Comparison of ENCODE assay signal across 10 mouse cellular contexts in the genomic region with DNA sequence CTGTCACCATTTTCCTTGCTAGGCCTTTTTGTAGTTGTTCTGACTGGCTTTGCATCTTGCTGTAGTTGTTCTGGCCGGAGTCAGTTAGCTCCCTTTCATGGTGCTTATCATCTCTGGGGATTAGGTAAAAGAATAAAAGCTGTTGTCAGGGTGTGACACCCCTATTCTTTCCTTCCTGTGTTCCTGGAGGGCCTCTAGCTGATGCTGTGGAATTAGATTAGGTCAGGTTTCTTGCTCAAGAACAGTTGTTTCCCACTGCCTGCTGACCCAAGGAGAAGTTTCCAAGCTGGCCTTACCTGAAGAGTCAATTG. TPM values are rescaled to one million over a fixed set of nuclear protein-coding genes. Genes with fewer than 3 reads are reported as not detected.
DNase-seq lines count a peak whose midpoint lies in the region; ATAC-seq and TF ChIP-seq lines count a peak whose summit lies in the region.
"Had no signal": no experiment of that assay in that cellular context is flagged by ENCODE, and none has a peak within 500 bp of the region (broad histone marks: within the 10 kb centered on the region; RNA-seq: fewer than 3 reads in every experiment).

No protein-coding gene starts in this region.

- H3K27me3 ChIP-seq in heart, embryonic 12.5 days (replicated peaks) = no peaks in the 10 kb centered on the region
- H3K27me3 ChIP-seq in ES-Bruce4 (ENCODE audit: control insufficient read depth, insufficient read depth, low read length, poor library complexity, severe bottlenecking) = no peaks in the 10 kb centered on the region
- no peaks in the 10 kb centered on the region for H3K27me3 ChIP-seq in embryonic facial prominence, embryonic 10.5 days (replicated peaks; ENCODE audit: low read depth, poor library complexity, severe bottlenecking)
- H3K27me3 ChIP-seq in liver, embryonic 16.5 days (ENCODE audit: control insufficient read depth, insufficient read depth, low read depth, low read length) = no peaks in the 10 kb centered on the region
- no peaks in the 10 kb centered on the region for H3K27me3 ChIP-seq in stomach, postnatal 0 days (ENCODE audit: control insufficient read depth, insufficient read depth, low read length)

- TF ChIP-seq POLR2A in ES-Bruce4 (IDR thresholded peaks at IDR 0.05; ENCODE audit: insufficient read depth, low read length) = no peak

- H3K27ac ChIP-seq in heart, embryonic 12.5 days (ENCODE audit: poor library complexity, severe bottlenecking) = peak overlapping the region; percentile 67
- H3K27ac ChIP-seq in ES-Bruce4 (ENCODE audit: insufficient read depth, low read length) = peak overlapping the region; percentile 52; the same call in 1 of the 2 replicates
- 0 out of 2 replicates have a peak overlapping the region, but pooled peaks have one; percentile 3 for H3K27ac ChIP-seq in embryonic facial prominence, embryonic 10.5 days (replicated peaks)
- peak overlapping the region; percentile 62 for H3K27ac ChIP-seq in liver, embryonic 16.5 days (ENCODE audit: low read length)
- H3K27ac ChIP-seq in stomach, postnatal 0 days (replicated peaks) = no peak overlapping the region
- H3K27ac ChIP-seq: kidney, postnatal 0 days had no signal

- intact Hi-C loops in heart, postnatal 36 days (cut with DNase I) = no loop called here

- H3K9me3 ChIP-seq in heart, embryonic 12.5 days (replicated peaks) = no peaks in the 10 kb centered on the region
- H3K9me3 ChIP-seq in ES-Bruce4 (replicated peaks; ENCODE audit: control insufficient read depth, insufficient read depth, low read length, poor library complexity, severe bottlenecking) = no peaks in the 10 kb centered on the region
- no peaks in the 10 kb centered on the region for H3K9me3 ChIP-seq in embryonic facial prominence, embryonic 10.5 days
- H3K9me3 ChIP-seq in liver, embryonic 16.5 days (replicated peaks; ENCODE audit: control insufficient read depth, low read length) = no peaks in the 10 kb centered on the region
- H3K9me3 ChIP-seq in stomach, postnatal 0 days (ENCODE audit: control insufficient read depth, low read length) = no peaks in the 10 kb centered on the region

- H3K4me1 ChIP-seq in heart, embryonic 12.5 days (replicated peaks) = peaks cover 61% of the 10 kb centered on the region
- peaks cover 6% of the 10 kb centered on the region for H3K4me1 ChIP-seq in ES-Bruce4 (ENCODE audit: control insufficient read depth, insufficient read depth, low read length)
- peaks cover 39% of the 10 kb centered on the region for H3K4me1 ChIP-seq in embryonic facial prominence, embryonic 10.5 days
- H3K4me1 ChIP-seq in liver, embryonic 16.5 days (ENCODE audit: control insufficient read depth, low read depth, low read length) = peaks cover 68% of the 10 kb centered on the region
- peaks cover 7% of the 10 kb centered on the region; the same call in 1 of the 2 replicates for H3K4me1 ChIP-seq in stomach, postnatal 0 days (replicated peaks; ENCODE audit: control insufficient read depth, insufficient read depth)

- WGBS in heart, embryonic 12.5 days = 29% methylated on average over 1 of the region's 1 CpGs
- WGBS in embryonic facial prominence, embryonic 10.5 days = 60% methylated on average over 1 of the region's 1 CpGs
- WGBS in liver, embryonic 16.5 days (ENCODE audit: insufficient replicate concordance) = 11% methylated on average over 1 of the region's 1 CpGs
- 61% methylated on average over 1 of the region's 1 CpGs for WGBS in stomach, postnatal 0 days

- no peak for TF ChIP-seq EP300 in ES-Bruce4 (IDR thresholded peaks at IDR 0.05; ENCODE audit: insufficient read depth, low read depth, low read length)
- TF ChIP-seq EP300 in stomach, postnatal 0 days (optimal IDR thresholded peaks at IDR 0.05) = no peak

- ATAC-seq in heart, embryonic 12.5 days (ENCODE audit: insufficient number of reproducible peaks, low FRiP score) = no peak
- ATAC-seq in liver, embryonic 16.5 days (ENCODE audit: low read depth) = no peak
- no peak for ATAC-seq in stomach, postnatal 0 days (ENCODE audit: low FRiP score, low TSS enrichment)

- no peaks in the 10 kb centered on the region for H3K36me3 ChIP-seq in heart, embryonic 12.5 days
- H3K36me3 ChIP-seq in ES-Bruce4 (ENCODE audit: control insufficient read depth, insufficient read depth, low read length, poor library complexity, severe bottlenecking) = no peaks in the 10 kb centered on the region; the same call in 1 of the 2 replicates
- H3K36me3 ChIP-seq in embryonic facial prominence, embryonic 10.5 days (replicated peaks) = no peaks in the 10 kb centered on the region
- H3K36me3 ChIP-seq in liver, embryonic 16.5 days (ENCODE audit: control insufficient read depth, insufficient read depth) = no peaks in the 10 kb centered on the region
- no peaks in the 10 kb centered on the region for H3K36me3 ChIP-seq in stomach, postnatal 0 days (ENCODE audit: control insufficient read depth, insufficient read depth, low read length)

- H3K4me3 ChIP-seq in heart, embryonic 12.5 days = no peak overlapping the region
- no peak overlapping the region for H3K4me3 ChIP-seq in ES-Bruce4 (ENCODE audit: low read depth, low read length)
- no peak overlapping the region for H3K4me3 ChIP-seq in embryonic facial prominence, embryonic 10.5 days
- H3K4me3 ChIP-seq in liver, embryonic 16.5 days (ENCODE audit: low read depth, low read length) = no peak overlapping the region
- no peak overlapping the region for H3K4me3 ChIP-seq in stomach, postnatal 0 days (ENCODE audit: low read depth, low read length)

- DNase-seq in heart, postnatal 36 days = no peak
- DNase-seq in embryonic facial prominence, embryonic 10.5 days (ENCODE audit: low spot score) = no peak
- no peak for DNase-seq in stomach, postnatal 0 days (ENCODE audit: low spot score)
- DNase-seq in embryo, embryonic 11 days = no peak
- DNase-seq: cerebellum, adult 18-20 months; thymus, adult 18-20 months had no signal

- TF ChIP-seq CTCF in ES-Bruce4 (IDR thresholded peaks at IDR 0.05; ENCODE audit: low read depth, low read length) = no peak
- TF ChIP-seq CTCF in stomach, postnatal 0 days (IDR thresholded peaks at IDR 0.05; ENCODE audit: low read depth) = no peak

- H3K4me2 ChIP-seq in heart, embryonic 12.5 days = peak overlapping the region; percentile 29; the same call in 1 of the 2 replicates
- peak overlapping the region; percentile 32 for H3K4me2 ChIP-seq in liver, embryonic 16.5 days (ENCODE audit: low read depth, low read length)
- H3K4me2 ChIP-seq in stomach, postnatal 0 days (replicated peaks; ENCODE audit: low read depth) = no peak overlapping the region

- H3K9ac ChIP-seq in heart, embryonic 12.5 days = no peak overlapping the region
- H3K9ac ChIP-seq in ES-Bruce4 (ENCODE audit: low read depth, poor library complexity, severe bottlenecking) = no peak overlapping the region
- 0 out of 2 replicates have a peak overlapping the region, but pooled peaks have one; percentile 14 for H3K9ac ChIP-seq in liver, embryonic 16.5 days (ENCODE audit: low read depth, low read length)
- no peak overlapping the region for H3K9ac ChIP-seq in stomach, postnatal 0 days (ENCODE audit: low read length)

RNA-seq across cellular contexts. Expression of a gene that starts 22.2 kb away (rescaled TPM):
- 22.4 and 22.7 TPM in 2 replicates for polyA plus RNA-seq in heart, embryonic 12.5 days (2016; fragmentation: Nextera tagmentation; extraction: Ambion mirVana)
- 10 to 100 TPM; 72.2 to 76.1 TPM for total RNA-seq in heart, postnatal 36 days (2021)
- 56.0 and 57.0 TPM in 2 replicates for polyA plus RNA-seq in ES-Bruce4 (2011; ENCODE audit: insufficient read depth, insufficient read length, low read depth, missing spikeins)
- 13.6 and 13.8 TPM in 2 replicates for polyA plus RNA-seq in embryonic facial prominence, embryonic 10.5 days (2016; fragmentation: Nextera tagmentation; extraction: Ambion mirVana)
- 14.6 and 15.2 TPM in 2 replicates for polyA plus RNA-seq in liver, embryonic 16.5 days (2015; fragmentation: Nextera tagmentation; extraction: Ambion mirVana)
- polyA plus RNA-seq in stomach, postnatal 0 days (2015; fragmentation: Nextera tagmentation; extraction: Ambion mirVana) = 12.3 and 12.9 TPM in 2 replicates

RNA-seq across cellular contexts. Expression of a gene that starts 52.0 kb away (rescaled TPM):
- 0.03 TPM in 1 of 2 replicates, not detected in the other for polyA plus RNA-seq in heart, embryonic 12.5 days (2016; fragmentation: Nextera tagmentation; extraction: Ambion mirVana)
- total RNA-seq in heart, postnatal 36 days (2021) = not detected
- not detected in 2 replicates for polyA plus RNA-seq in ES-Bruce4 (2011; ENCODE audit: insufficient read depth, insufficient read length, low read depth, missing spikeins)
- 0.52 and 0.59 TPM in 2 replicates for polyA plus RNA-seq in embryonic facial prominence, embryonic 10.5 days (2016; fragmentation: Nextera tagmentation; extraction: Ambion mirVana)
- polyA plus RNA-seq in liver, embryonic 16.5 days (2015; fragmentation: Nextera tagmentation; extraction: Ambion mirVana) = not detected in 2 replicates
- polyA plus RNA-seq in stomach, postnatal 0 days (2015; fragmentation: Nextera tagmentation; extraction: Ambion mirVana) = 0.06 and 0.07 TPM in 2 replicates
